11 mouse cellular contexts compared by ENCODE assay signal in genomic region chr9:27098092-27098491, GRCm38 (mm10). TPM values are rescaled to one million over a fixed set of nuclear protein-coding genes. Genes with fewer than 3 reads are reported as not detected.
A peak's percentile ranks its signal among the peaks of the same experiment; 100 is the strongest.
DNase-seq lines count a peak whose midpoint lies in the region; ATAC-seq and TF ChIP-seq lines count a peak whose summit lies in the region.
"Had no signal": no experiment of that assay in that cellular context is flagged by ENCODE, and none has a peak within 500 bp of the region (broad histone marks: within the 10 kb centered on the region; RNA-seq: fewer than 3 reads in every experiment).

No protein-coding gene starts in this region.

- H3K27me3 ChIP-seq in embryonic facial prominence, embryonic 14.5 days (replicated peaks; ENCODE audit: control insufficient read depth, insufficient read depth, low read length), result no peaks in the 10 kb centered on the region
- H3K27me3 ChIP-seq in embryonic facial prominence, embryonic 10.5 days (replicated peaks; ENCODE audit: low read depth, poor library complexity, severe bottlenecking), result no peaks in the 10 kb centered on the region
- H3K27me3 ChIP-seq in lung, embryonic 14.5 days (ENCODE audit: insufficient read depth, low read length), result no peaks in the 10 kb centered on the region
- H3K27me3 ChIP-seq: heart, embryonic 15.5 days had no signal

- H3K4me3 ChIP-seq in embryonic facial prominence, embryonic 14.5 days (ENCODE audit: low read depth, low read length), result no peak overlapping the region
- no peak overlapping the region for H3K4me3 ChIP-seq in embryonic facial prominence, embryonic 10.5 days
- H3K4me3 ChIP-seq in lung, embryonic 14.5 days (ENCODE audit: low read depth, low read length), result no peak overlapping the region
- H3K4me3 ChIP-seq in lung, adult 2 months (replicated peaks; ENCODE audit: extremely low read depth, low read depth, low read length), result no peak overlapping the region
- H3K4me3 ChIP-seq: heart, embryonic 15.5 days had no signal

- no peak overlapping the region for H3K27ac ChIP-seq in embryonic facial prominence, embryonic 14.5 days (replicated peaks; ENCODE audit: low read depth, low read length)
- no peak overlapping the region for H3K27ac ChIP-seq in embryonic facial prominence, embryonic 10.5 days (replicated peaks)
- H3K27ac ChIP-seq in lung, embryonic 14.5 days (ENCODE audit: low read depth), result no peak overlapping the region; the same call in 1 of the 2 replicates
- H3K27ac ChIP-seq: heart, embryonic 15.5 days had no signal

- H3K9me3 ChIP-seq in embryonic facial prominence, embryonic 14.5 days (ENCODE audit: control insufficient read depth, low read length), result no peaks in the 10 kb centered on the region
- H3K9me3 ChIP-seq in embryonic facial prominence, embryonic 10.5 days, result no peaks in the 10 kb centered on the region
- no peaks in the 10 kb centered on the region for H3K9me3 ChIP-seq in lung, embryonic 14.5 days (ENCODE audit: low read depth, low read length)
- H3K9me3 ChIP-seq: heart, embryonic 15.5 days had no signal

- no peak overlapping the region for H3K9ac ChIP-seq in embryonic facial prominence, embryonic 14.5 days (ENCODE audit: low read depth, low read length)
- no peak overlapping the region for H3K9ac ChIP-seq in lung, embryonic 14.5 days
- H3K9ac ChIP-seq: heart, embryonic 15.5 days had no signal

- no peak for TF ChIP-seq POLR2A in lung, adult 2 months (IDR thresholded peaks at IDR 0.05; ENCODE audit: borderline replicate concordance, extremely low read depth, low read depth, low read length)

- DNase-seq in embryonic facial prominence, embryonic 14.5 days (ENCODE audit: low spot score), result peak; percentile 23
- DNase-seq in embryonic facial prominence, embryonic 10.5 days (ENCODE audit: low spot score), result no peak
- peak; percentile 39 for DNase-seq in lung, embryonic 14.5 days
- DNase-seq in lung, adult 2 months, result no peak
- DNase-seq in kidney, postnatal 14 days, result peak; percentile 49
- DNase-seq in retina, postnatal 1 day, result peak; percentile 64
- DNase-seq in right cerebral cortex, adult 18-20 months, result no peak
- DNase-seq in frontal cortex, postnatal 14 days (ENCODE audit: low spot score in 2 of 2), result no peak
- DNase-seq: adrenal gland, postnatal 10 days; B cell, adult 2 months had no signal

- peaks cover 91% of the 10 kb centered on the region for H3K36me3 ChIP-seq in embryonic facial prominence, embryonic 14.5 days (ENCODE audit: control insufficient read depth, insufficient read depth, low read length)
- H3K36me3 ChIP-seq in embryonic facial prominence, embryonic 10.5 days (replicated peaks), result peaks cover 98% of the 10 kb centered on the region
- H3K36me3 ChIP-seq in lung, embryonic 14.5 days (ENCODE audit: insufficient read depth), result peaks cover 87% of the 10 kb centered on the region

- ATAC-seq in embryonic facial prominence, embryonic 14.5 days (ENCODE audit: low read depth), result no peak
- 0 out of 2 replicates have a peak, but pooled peaks have one; percentile 23 for ATAC-seq in lung, embryonic 14.5 days (ENCODE audit: insufficient read depth)

- H3K4me2 ChIP-seq in embryonic facial prominence, embryonic 14.5 days (ENCODE audit: low read depth, low read length), result no peak overlapping the region
- H3K4me2 ChIP-seq in lung, embryonic 14.5 days, result no peak overlapping the region
- H3K4me2 ChIP-seq: heart, embryonic 15.5 days had no signal

- TF ChIP-seq CTCF in lung, embryonic 14.5 days (IDR thresholded peaks at IDR 0.05; ENCODE audit: low read depth), result 0 out of 2 replicates have a peak, but pooled peaks have one; percentile 15
- no peak for TF ChIP-seq CTCF in lung, adult 2 months (IDR thresholded peaks at IDR 0.05; ENCODE audit: insufficient read depth, low read length)

- H3K4me1 ChIP-seq in embryonic facial prominence, embryonic 14.5 days (ENCODE audit: control insufficient read depth, insufficient read depth, low read length), result no peaks in the 10 kb centered on the region
- H3K4me1 ChIP-seq in embryonic facial prominence, embryonic 10.5 days, result peaks cover 5% of the 10 kb centered on the region; the same call in 1 of the 2 replicates
- H3K4me1 ChIP-seq in lung, embryonic 14.5 days (ENCODE audit: insufficient read depth), result no peaks in the 10 kb centered on the region
- peaks cover 5% of the 10 kb centered on the region for H3K4me1 ChIP-seq in lung, adult 2 months (ENCODE audit: control insufficient read depth, insufficient read depth, low read length)

- WGBS in embryonic facial prominence, embryonic 14.5 days, result 33% methylated on average over 4 of the region's 4 CpGs
- WGBS in embryonic facial prominence, embryonic 10.5 days, result 37% methylated on average over 4 of the region's 4 CpGs
- WGBS in lung, embryonic 14.5 days, result 49% methylated on average over 4 of the region's 4 CpGs
- WGBS in lung, adult 2 months, result 30% methylated on average over 4 of the region's 4 CpGs

RNA-seq across cellular contexts. Expression of gene Jam3, which starts 57.1 kb away (rescaled TPM):
- 121 and 122 TPM in 2 replicates for polyA plus RNA-seq in embryonic facial prominence, embryonic 14.5 days (2014; fragmentation: Nextera tagmentation; extraction: Ambion mirVana)
- 100 and 111 TPM in 2 replicates for polyA plus RNA-seq in embryonic facial prominence, embryonic 10.5 days (2016; fragmentation: Nextera tagmentation; extraction: Ambion mirVana)
- 68.9 and 70.4 TPM in 2 replicates for polyA plus RNA-seq in lung, embryonic 14.5 days (2014; fragmentation: Nextera tagmentation; extraction: Ambion mirVana)
- 7.9 and 10.7 TPM in 2 replicates for polyA plus RNA-seq in lung, adult 2 months (2012; rRNA removed)

Comparison
In these comparisons a context has a peak if more than half of its experiments do, and no peak if none do; other contexts are left out.
1. DNase-seq: peak in embryonic facial prominence, embryonic 14.5 days (single experiment), lung, embryonic 14.5 days (single experiment), kidney, postnatal 14 days (single experiment) and retina, postnatal 1 day (single experiment); none in embryonic facial prominence, embryonic 10.5 days (single experiment), lung, adult 2 months (single experiment), right cerebral cortex, adult 18-20 months (single experiment) and frontal cortex, postnatal 14 days (0 of 2).